Mouse (Mus musculus) intestine, postnatal 0 days (tissue): ENCODE data around the gene Il4ra. TPM values are rescaled to one million over a fixed set of nuclear protein-coding genes. Genes with fewer than 3 reads are reported as not detected.

Experiments
- ATAC-seq: fragments of 200-750 bp; cut with Nextera tagmentation; 2 replicates; pipeline ENCODE4 v1.8.0; 2017; ENCODE audit warnings: mild to moderate bottlenecking, moderate TSS enrichment, moderate library complexity
- H3K27ac ChIP-seq: fragments of 300-500 bp; sonication (generic); 2 replicates; pipeline ENCODE4 v1.5.1; 2014; ENCODE audit warnings: mild to moderate bottlenecking, low read depth, low read length, moderate library complexity
- H3K27me3 ChIP-seq: fragments of 300-500 bp; sonication (generic); replicated peaks from 2 replicates; pipeline ENCODE4 v1.6.1; 2014; ENCODE audit warnings: low read length, mixed read lengths; ENCODE audit not compliant: control insufficient read depth, insufficient read depth
- H3K36me3 ChIP-seq: fragments of 300-500 bp; sonication (generic); 2 replicates; pipeline ENCODE4 v1.6.1; 2014; ENCODE audit warnings: mild to moderate bottlenecking, moderate library complexity; ENCODE audit not compliant: control insufficient read depth, insufficient read depth
- H3K4me1 ChIP-seq: fragments of 300-500 bp; sonication (generic); replicated peaks from 2 replicates; pipeline ENCODE4 v1.6.1; 2014; ENCODE audit warnings: antibody characterized with exemption, low read length, mixed read lengths; ENCODE audit not compliant: control insufficient read depth, insufficient read depth
- H3K4me2 ChIP-seq: fragments of 300-500 bp; sonication (generic); replicated peaks from 2 replicates; pipeline ENCODE4 v1.6.1; 2014; ENCODE audit warnings: low read depth, mild to moderate bottlenecking, moderate library complexity
- H3K4me3 ChIP-seq: fragments of 300-500 bp; sonication (generic); 2 replicates; pipeline ENCODE4 v1.5.1; 2014; ENCODE audit warnings: low read depth, low read length
- H3K9ac ChIP-seq: fragments of 300-500 bp; sonication (generic); 2 replicates; pipeline ENCODE4 v1.6.1; 2014; ENCODE audit warnings: mild to moderate bottlenecking, low read depth, low read length
- H3K9me3 ChIP-seq: fragments of 300-500 bp; sonication (generic); 2 replicates; pipeline ENCODE4 v1.6.1; 2016; ENCODE audit warnings: mixed run types; ENCODE audit not compliant: control insufficient read depth
- CTCF ChIP-seq: sonication (generic); IDR thresholded peaks from 2 replicates; pipeline ENCODE4 v1.5.1; 2016; ENCODE audit warnings: low read depth, mild to moderate bottlenecking, control low read depth, antibody characterized with exemption, moderate library complexity
- WGBS: fragments of 180-500 bp; shearing (Covaris S2); extraction: QIAGEN DNeasy Blood & Tissue Kit; methylation state at CpG from one replicate; pipeline ENCODE4 v1.1.7; 2014; 5-methylcytosine and 5-hydroxymethylcytosine counted together
- polyA plus RNA-seq: library from polyadenylated mRNA; unstranded; fragments of >200 nt; fragmentation: Nextera tagmentation; extraction: Ambion mirVana; gene quantifications from 2 replicates; pipeline ENCODE4 v1.2.1, GENCODE M21; 2015

The Il4ra gene
- polyA plus RNA-seq, 1 experiment from 2014 or later, result 32.3 TPM

GRCm38 (mm10) chr7:125603185-125603631 is 51.3 kb downstream of the Il4ra start, which contains the start of gene Il21r:
Il21r (plus strand) TSS chr7:125603429.
- no peak for ATAC-seq
- WGBS, result 50% methylated on average over 11 of the region's 11 CpGs
- no peaks in the 10 kb centered on the region for H3K27me3 ChIP-seq
- no peak within 1 kb of the TSS for H3K4me2 ChIP-seq
- no peaks in the 10 kb centered on the region for H3K9me3 ChIP-seq
- no peak within 1 kb of the TSS for H3K9ac ChIP-seq
- no peaks in the 10 kb centered on the region for H3K4me1 ChIP-seq
- no peaks in the 10 kb centered on the region for H3K36me3 ChIP-seq
- TF ChIP-seq CTCF, result no peak
- H3K4me3 ChIP-seq, result no peak within 1 kb of the TSS
- H3K27ac ChIP-seq, result no peak within 1 kb of the TSS

DNA sequence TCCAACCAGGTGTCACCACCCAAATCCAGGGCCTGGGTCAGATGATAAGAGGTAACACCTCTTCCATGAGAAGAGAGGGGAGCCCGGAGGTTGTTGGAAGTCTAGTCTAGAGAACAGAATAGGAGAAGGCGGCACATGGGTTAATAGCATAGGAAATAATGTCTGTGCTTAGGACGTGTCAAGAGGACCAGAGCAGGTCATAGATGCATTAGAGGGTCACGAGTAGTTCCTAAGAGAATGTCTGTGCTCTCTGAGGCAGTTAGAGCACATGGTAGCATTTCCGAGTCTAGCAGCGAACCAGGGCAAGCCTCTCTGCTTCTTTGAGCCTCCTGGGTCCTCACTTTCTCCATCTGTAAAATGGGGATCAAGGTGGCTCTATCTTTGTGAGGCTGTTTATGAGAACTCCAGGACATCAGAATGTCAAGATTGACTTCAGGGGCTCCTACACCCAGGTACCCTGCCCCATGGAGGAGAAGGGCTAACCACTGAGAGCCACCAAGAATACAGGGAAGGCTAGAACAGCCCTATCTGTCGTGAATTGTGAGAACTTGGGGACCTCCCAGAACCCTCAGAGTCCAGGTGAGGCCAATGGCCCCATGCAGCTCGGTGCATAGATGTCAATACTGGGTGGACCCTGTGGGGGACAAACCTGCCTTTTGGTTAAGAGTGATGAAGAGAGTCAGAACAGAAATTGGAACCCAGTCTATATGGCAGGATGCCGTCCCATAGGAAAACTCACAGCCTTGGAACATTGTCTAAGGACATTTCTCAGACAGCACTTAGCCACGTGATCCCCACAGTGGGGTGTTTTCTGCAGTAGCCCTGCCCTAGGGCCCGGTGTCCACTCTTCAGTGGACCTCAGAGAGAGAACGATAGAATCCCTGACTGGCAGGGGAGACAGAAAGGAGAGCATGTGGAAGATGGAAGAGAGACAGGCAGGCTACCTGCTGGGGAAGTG is 52.7 kb downstream of the Il4ra start:
- Histone ChIP-seq H3K27me3 (no peaks in the 10 kb centered on the region), H3K4me2 (no peak overlapping the region), H3K9ac (no peak overlapping the region), H3K27ac (no peak overlapping the region), H3K4me3 (no peak overlapping the region), H3K36me3 (no peaks in the 10 kb centered on the region), H3K4me1 (no peaks in the 10 kb centered on the region), H3K9me3 (no peaks in the 10 kb centered on the region)
- 81% methylated on average over 12 of the region's 12 CpGs for WGBS
- no peak for ATAC-seq
- no peak for TF ChIP-seq CTCF

- no peak overlapping the region for H3K27ac ChIP-seq
- no peaks in the 10 kb centered on the region for H3K36me3 ChIP-seq
- no peaks in the 10 kb centered on the region for H3K27me3 ChIP-seq
- no peak overlapping the region for H3K9ac ChIP-seq
- no peak for TF ChIP-seq CTCF
- H3K4me3 ChIP-seq, result no peak overlapping the region
- ATAC-seq, result no peak
- H3K4me2 ChIP-seq, result no peak overlapping the region
- no peaks in the 10 kb centered on the region for H3K4me1 ChIP-seq
- WGBS, result 39% methylated on average over 4 of the region's 4 CpGs
- H3K9me3 ChIP-seq, result no peaks in the 10 kb centered on the region
Measured at GRCm38 (mm10) chr7:125605725-125606139, 53.8 kb downstream of the Il4ra start.

GRCm38 (mm10) chr7:125606265-125607164 is 54.6 kb downstream of the Il4ra start:
- Histone ChIP-seq H3K36me3 (no peaks in the 10 kb centered on the region), H3K27me3 (no peaks in the 10 kb centered on the region), H3K9me3 (no peaks in the 10 kb centered on the region), H3K4me2 (no peak overlapping the region), H3K4me1 (no peaks in the 10 kb centered on the region), H3K9ac (no peak overlapping the region), H3K4me3 (no peak overlapping the region), H3K27ac (no peak overlapping the region)
- 79% methylated on average over 2 of the region's 2 CpGs for WGBS
- no peak for ATAC-seq
- no peak for TF ChIP-seq CTCF

DNA sequence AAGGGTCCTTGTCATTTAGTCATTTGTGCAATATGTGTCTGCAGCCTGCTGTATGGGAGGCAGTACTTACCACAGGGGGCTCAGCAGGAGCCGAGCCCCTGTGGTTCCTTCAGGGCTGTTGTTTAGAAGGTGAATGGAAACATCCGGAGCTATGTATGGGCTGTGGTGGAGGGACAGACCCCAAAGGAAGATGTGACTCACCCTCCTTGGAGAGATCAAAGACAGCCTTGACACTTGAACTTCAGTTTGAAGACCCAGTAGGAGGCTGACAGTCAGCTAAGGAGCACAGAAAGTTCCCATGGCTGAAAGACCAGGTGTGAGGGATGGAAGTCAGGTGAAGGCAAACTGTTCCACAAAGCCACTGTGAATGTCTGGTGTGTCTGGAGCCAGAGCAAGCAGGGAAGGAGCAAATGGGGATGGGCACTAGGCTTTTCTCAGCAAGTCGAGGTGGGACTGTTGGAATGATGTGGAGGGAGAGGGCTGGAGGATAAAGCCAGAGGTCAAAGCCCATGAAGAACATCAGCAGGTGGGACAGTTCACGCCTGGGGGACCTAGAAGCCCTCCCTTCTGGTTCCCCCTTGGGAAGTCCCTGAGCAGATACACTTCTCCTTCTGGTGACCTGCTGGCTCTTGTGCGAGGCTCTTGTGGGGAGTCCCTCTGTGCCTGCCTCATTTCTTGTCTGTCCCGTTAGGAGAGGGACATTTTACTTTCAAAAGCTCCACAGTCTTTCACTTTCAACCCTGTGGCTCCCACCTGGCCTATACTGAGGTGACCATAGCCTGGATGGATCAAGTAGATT is 55.7 kb downstream of the Il4ra start:
- Histone ChIP-seq H3K4me1 (no peaks in the 10 kb centered on the region), H3K9ac (no peak overlapping the region), H3K36me3 (no peaks in the 10 kb centered on the region), H3K27ac (no peak overlapping the region), H3K9me3 (no peaks in the 10 kb centered on the region), H3K4me2 (no peak overlapping the region), H3K27me3 (no peaks in the 10 kb centered on the region), H3K4me3 (no peak overlapping the region)
- ATAC-seq, result no peak
- 61% methylated on average over 6 of the region's 6 CpGs for WGBS
- TF ChIP-seq CTCF, result no peak
